Mouse (Mus musculus): ENCODE measurements around the gene 4930469K13Rik. TPM values are rescaled to one million over a fixed set of nuclear protein-coding genes. Genes with fewer than 3 reads are reported as not detected.

Gene 4930469K13Rik
- polyA plus RNA-seq, 1 experiment = not detected

- no peak overlapping the region for H3K27ac ChIP-seq (ENCODE audit: insufficient read depth, low read depth, low read length)
- peaks cover 10% of the 10 kb centered on the region for H3K4me1 ChIP-seq (ENCODE audit: control insufficient read depth, insufficient read depth, low read length)
These were observed 88.1 kb downstream of the 4930469K13Rik start for GRCm38 (mm10) chr11:34010133-34010858.

GRCm38 (mm10) chr11:34009316-34010087 lies 88.9 kb downstream of the 4930469K13Rik start:
- 75% methylated on average over 12 of the region's 12 CpGs for WGBS
- Histone ChIP-seq H3K27ac (ENCODE audit: insufficient read depth, low read depth, low read length) (no peak overlapping the region), H3K4me1 (ENCODE audit: control insufficient read depth, insufficient read depth, low read length) (peaks cover 10% of the 10 kb centered on the region), H3K4me3 (ENCODE audit: insufficient read depth, low read depth, low read length) (no peak overlapping the region)
- TF ChIP-seq CTCF (IDR thresholded peaks at IDR 0.05; ENCODE audit: insufficient read depth, low read depth, low read length) (no peak), POLR2A (IDR thresholded peaks at IDR 0.05; ENCODE audit: insufficient read depth, low read depth, low read length) (no peak)

More at GRCm38 (mm10) chr11:34010133-34010858, 88.1 kb downstream of the 4930469K13Rik start:
- H3K4me3 ChIP-seq (ENCODE audit: insufficient read depth, low read depth, low read length) = no peak overlapping the region
- no peak for TF ChIP-seq POLR2A (IDR thresholded peaks at IDR 0.05; ENCODE audit: insufficient read depth, low read depth, low read length)
- no peak for TF ChIP-seq CTCF (IDR thresholded peaks at IDR 0.05; ENCODE audit: insufficient read depth, low read depth, low read length)
- 71% methylated on average over 7 of the region's 7 CpGs for WGBS

- WGBS = 34% methylated on average over 9 of the region's 9 CpGs
- peaks cover 13% of the 10 kb centered on the region for H3K4me1 ChIP-seq (ENCODE audit: control insufficient read depth, insufficient read depth, low read length)
- H3K4me3 ChIP-seq (ENCODE audit: insufficient read depth, low read depth, low read length) = no peak overlapping the region
- H3K27ac ChIP-seq (ENCODE audit: insufficient read depth, low read depth, low read length) = no peak overlapping the region
- TF ChIP-seq CTCF (IDR thresholded peaks at IDR 0.05; ENCODE audit: insufficient read depth, low read depth, low read length) = no peak
- TF ChIP-seq POLR2A (IDR thresholded peaks at IDR 0.05; ENCODE audit: insufficient read depth, low read depth, low read length) = no peak
These were observed 89.7 kb downstream of the 4930469K13Rik start for GRCm38 (mm10) chr11:34008702-34009101.

- H3K4me1 ChIP-seq (ENCODE audit: control insufficient read depth, insufficient read depth, low read length) = peaks cover 13% of the 10 kb centered on the region
- no peak overlapping the region for H3K4me3 ChIP-seq (ENCODE audit: insufficient read depth, low read depth, low read length)
- H3K27ac ChIP-seq (ENCODE audit: insufficient read depth, low read depth, low read length) = no peak overlapping the region
- WGBS = 94% methylated on average over 11 of the region's 11 CpGs
- TF ChIP-seq POLR2A (IDR thresholded peaks at IDR 0.05; ENCODE audit: insufficient read depth, low read depth, low read length) (no peak), CTCF (IDR thresholded peaks at IDR 0.05; ENCODE audit: insufficient read depth, low read depth, low read length) (no peak)
These were observed 90.1 kb downstream of the 4930469K13Rik start for GRCm38 (mm10) chr11:34008214-34008613.

GRCm38 (mm10) chr11:34007616-34008015 lies 90.7 kb downstream of the 4930469K13Rik start:
- 100% methylated on average over 2 of the region's 2 CpGs for WGBS
- Histone ChIP-seq H3K4me1 (ENCODE audit: control insufficient read depth, insufficient read depth, low read length) (peaks cover 13% of the 10 kb centered on the region), H3K27ac (ENCODE audit: insufficient read depth, low read depth, low read length) (no peak overlapping the region), H3K4me3 (ENCODE audit: insufficient read depth, low read depth, low read length) (no peak overlapping the region)
- no peak for TF ChIP-seq CTCF (IDR thresholded peaks at IDR 0.05; ENCODE audit: insufficient read depth, low read depth, low read length)
- TF ChIP-seq POLR2A (IDR thresholded peaks at IDR 0.05; ENCODE audit: insufficient read depth, low read depth, low read length) = no peak

GRCm38 (mm10) chr11:34002593-34002965 lies 95.8 kb downstream of the 4930469K13Rik start:
- WGBS = 78% methylated on average over 5 of the region's 5 CpGs
- no peak for TF ChIP-seq POLR2A (IDR thresholded peaks at IDR 0.05; ENCODE audit: insufficient read depth, low read depth, low read length)
- TF ChIP-seq CTCF (IDR thresholded peaks at IDR 0.05; ENCODE audit: insufficient read depth, low read depth, low read length) = no peak
- no peak overlapping the region for H3K27ac ChIP-seq (ENCODE audit: insufficient read depth, low read depth, low read length)

GRCm38 (mm10) chr11:34001938-34002592 lies 96.3 kb downstream of the 4930469K13Rik start:
- TF ChIP-seq POLR2A (IDR thresholded peaks at IDR 0.05; ENCODE audit: insufficient read depth, low read depth, low read length) (no peak), CTCF (IDR thresholded peaks at IDR 0.05; ENCODE audit: insufficient read depth, low read depth, low read length) (peak; percentile 13; the same call in 1 of the 2 replicates)
- 3% methylated on average over 5 of the region's 5 CpGs for WGBS
- H3K4me3 ChIP-seq (ENCODE audit: insufficient read depth, low read depth, low read length) = no peak overlapping the region
- no peak overlapping the region for H3K27ac ChIP-seq (ENCODE audit: insufficient read depth, low read depth, low read length)
- peaks cover 3% of the 10 kb centered on the region for H3K4me1 ChIP-seq (ENCODE audit: control insufficient read depth, insufficient read depth, low read length)

More at GRCm38 (mm10) chr11:34002593-34002965, 95.8 kb downstream of the 4930469K13Rik start:
- H3K4me3 ChIP-seq (ENCODE audit: insufficient read depth, low read depth, low read length) = no peak overlapping the region
- H3K4me1 ChIP-seq (ENCODE audit: control insufficient read depth, insufficient read depth, low read length) = peaks cover 3% of the 10 kb centered on the region

- H3K4me3 ChIP-seq (ENCODE audit: insufficient read depth, low read depth, low read length) = no peak overlapping the region
- TF ChIP-seq POLR2A (IDR thresholded peaks at IDR 0.05; ENCODE audit: insufficient read depth, low read depth, low read length) (no peak), CTCF (IDR thresholded peaks at IDR 0.05; ENCODE audit: insufficient read depth, low read depth, low read length) (no peak)
- peaks cover 3% of the 10 kb centered on the region for H3K4me1 ChIP-seq (ENCODE audit: control insufficient read depth, insufficient read depth, low read length)
- H3K27ac ChIP-seq (ENCODE audit: insufficient read depth, low read depth, low read length) = no peak overlapping the region
- 96% methylated on average over 3 of the region's 3 CpGs for WGBS
These were observed 97.9 kb downstream of the 4930469K13Rik start for GRCm38 (mm10) chr11:34000416-34000815.

All from olfactory bulb, adult 2 months (tissue).